ENCODE assay signal across 9 mouse cellular contexts in the genomic region with DNA sequence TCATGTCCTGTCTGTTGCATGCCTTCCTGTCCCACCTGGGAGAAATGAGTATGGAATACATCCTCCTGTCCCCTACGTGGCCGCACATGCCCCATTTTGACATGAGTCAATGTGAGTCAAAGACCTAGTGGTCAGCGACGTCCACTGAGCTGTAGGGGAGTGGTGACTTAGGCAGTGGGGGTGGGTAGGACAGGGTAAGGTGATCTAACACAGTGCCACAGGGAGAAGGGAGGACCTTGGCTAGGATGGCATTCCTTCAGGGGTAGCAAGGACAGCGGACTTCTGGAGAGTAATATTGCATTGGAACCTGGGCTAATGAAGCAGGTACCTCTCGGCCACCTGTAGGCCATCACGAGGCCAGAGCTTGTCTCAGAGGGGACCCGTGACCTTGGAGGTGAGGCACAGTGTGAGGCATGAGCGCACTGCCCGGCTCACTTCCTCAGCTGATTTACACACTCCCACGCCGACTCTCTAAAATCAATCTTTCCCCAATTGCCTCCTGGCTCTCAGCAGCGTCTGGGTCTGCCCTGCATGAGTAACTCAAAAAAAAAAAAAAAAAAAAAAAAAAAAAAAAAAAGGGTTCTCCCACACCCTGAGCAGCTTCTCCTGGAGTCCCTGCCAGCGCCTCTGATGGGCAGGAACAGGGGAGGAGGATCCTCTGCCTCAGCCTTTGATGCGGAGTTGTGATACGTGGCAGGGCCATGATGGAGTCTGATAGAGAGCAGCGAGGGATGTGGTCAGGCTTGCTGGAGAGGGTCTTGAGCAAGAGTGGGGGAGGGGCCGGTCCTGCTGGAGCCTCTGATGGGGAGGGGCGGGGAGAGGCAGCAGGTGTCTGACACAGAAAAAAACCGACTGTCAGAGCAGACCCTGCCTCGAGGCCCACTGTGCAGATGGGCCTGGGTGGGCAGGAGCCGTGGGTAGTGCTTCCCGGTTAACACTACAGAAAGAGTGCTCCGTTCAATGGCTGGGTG. TPM values are rescaled to one million over a fixed set of nuclear protein-coding genes. Genes with fewer than 3 reads are reported as not detected.
DNase-seq lines count a peak whose midpoint lies in the region; ATAC-seq lines count a peak whose summit lies in the region.
"Had no signal": no experiment of that assay in that cellular context is flagged by ENCODE, and none has a peak within 500 bp of the region (broad histone marks: within the 10 kb centered on the region; RNA-seq: fewer than 3 reads in every experiment).

No protein-coding gene starts in this region.

- 33% methylated on average over 24 of the region's 24 CpGs for WGBS in heart, embryonic 11.5 days (ENCODE audit: insufficient replicate concordance)
- WGBS in kidney, embryonic 16.5 days = 17% methylated on average over 24 of the region's 24 CpGs
- WGBS in neural tube, embryonic 12.5 days = 29% methylated on average over 24 of the region's 24 CpGs

- no peaks in the 10 kb centered on the region; the same call in 1 of the 2 replicates for H3K27me3 ChIP-seq in heart, embryonic 11.5 days (ENCODE audit: control insufficient read depth, insufficient read depth, low read length)
- H3K27me3 ChIP-seq in kidney, embryonic 16.5 days (ENCODE audit: insufficient read depth, low read length) = 0 out of 2 replicates have a peak, but pooled peaks cover 4% of the 10 kb centered on the region
- H3K27me3 ChIP-seq in neural tube, embryonic 12.5 days (replicated peaks) = no peaks in the 10 kb centered on the region

- H3K36me3 ChIP-seq in heart, embryonic 11.5 days (ENCODE audit: control insufficient read depth, insufficient read depth, low read length) = no peaks in the 10 kb centered on the region
- no peaks in the 10 kb centered on the region for H3K36me3 ChIP-seq in kidney, embryonic 16.5 days (ENCODE audit: insufficient read depth, low read length)
- no peaks in the 10 kb centered on the region for H3K36me3 ChIP-seq in neural tube, embryonic 12.5 days
- H3K36me3 ChIP-seq: embryonic facial prominence, embryonic 13.5 days had no signal

- H3K9ac ChIP-seq in heart, embryonic 11.5 days (ENCODE audit: low read depth, low read length) = no peak overlapping the region
- no peak overlapping the region for H3K9ac ChIP-seq in kidney, embryonic 16.5 days (replicated peaks; ENCODE audit: low read length)
- H3K9ac ChIP-seq in neural tube, embryonic 12.5 days = no peak overlapping the region
- H3K9ac ChIP-seq: embryonic facial prominence, embryonic 13.5 days had no signal

- ATAC-seq in heart, embryonic 11.5 days (replicated peaks; ENCODE audit: insufficient number of reproducible peaks, low FRiP score, low TSS enrichment) = no peak
- ATAC-seq in kidney, embryonic 16.5 days (ENCODE audit: low FRiP score, low TSS enrichment) = peak; percentile 73
- 0 out of 2 replicates have a peak, but pooled peaks have one; percentile 30 for ATAC-seq in neural tube, embryonic 12.5 days (ENCODE audit: low FRiP score, low read depth)

- H3K9me3 ChIP-seq in heart, embryonic 11.5 days (replicated peaks; ENCODE audit: control insufficient read depth, low read length) = no peaks in the 10 kb centered on the region
- H3K9me3 ChIP-seq in kidney, embryonic 16.5 days (ENCODE audit: low read length) = no peaks in the 10 kb centered on the region; the same call in 1 of the 2 replicates
- no peaks in the 10 kb centered on the region for H3K9me3 ChIP-seq in neural tube, embryonic 12.5 days
- H3K9me3 ChIP-seq: embryonic facial prominence, embryonic 13.5 days had no signal

- H3K27ac ChIP-seq in heart, embryonic 11.5 days (ENCODE audit: low read depth, low read length) = no peak overlapping the region
- peak overlapping the region; percentile 58 for H3K27ac ChIP-seq in kidney, embryonic 16.5 days (ENCODE audit: low read length)
- no peak overlapping the region for H3K27ac ChIP-seq in neural tube, embryonic 12.5 days
- H3K27ac ChIP-seq: embryonic facial prominence, embryonic 13.5 days had no signal

- H3K4me2 ChIP-seq in heart, embryonic 11.5 days = peak overlapping the region; percentile 6
- peak overlapping the region; percentile 24; the same call in 1 of the 2 replicates for H3K4me2 ChIP-seq in kidney, embryonic 16.5 days (replicated peaks; ENCODE audit: low read depth, low read length)
- H3K4me2 ChIP-seq in neural tube, embryonic 12.5 days (replicated peaks) = peak overlapping the region; percentile 31; the same call in 1 of the 2 replicates
- H3K4me2 ChIP-seq: embryonic facial prominence, embryonic 13.5 days had no signal

- DNase-seq in heart, adult 18-20 months = no peak
- DNase-seq in R1 (ENCODE audit: low read depth, low spot score) = peak; percentile 36
- no peak for DNase-seq in gastrocnemius, postnatal 10 days
- DNase-seq in yolk sac, embryonic 10.5 days (ENCODE audit: low spot score) = no peak
- no peak for DNase-seq in cerebellum, postnatal 25 days

- H3K4me3 ChIP-seq in heart, embryonic 11.5 days (ENCODE audit: low read depth, low read length) = no peak overlapping the region
- H3K4me3 ChIP-seq in kidney, embryonic 16.5 days (ENCODE audit: low read length) = no peak overlapping the region
- H3K4me3 ChIP-seq in neural tube, embryonic 12.5 days = no peak overlapping the region
- H3K4me3 ChIP-seq: embryonic facial prominence, embryonic 13.5 days had no signal

- peaks cover 5% of the 10 kb centered on the region for H3K4me1 ChIP-seq in heart, embryonic 11.5 days (ENCODE audit: control insufficient read depth, insufficient read depth, low read length)
- H3K4me1 ChIP-seq in kidney, embryonic 16.5 days (ENCODE audit: insufficient read depth, low read length) = peaks cover 18% of the 10 kb centered on the region
- peaks cover 21% of the 10 kb centered on the region for H3K4me1 ChIP-seq in neural tube, embryonic 12.5 days

RNA-seq across cellular contexts. Expression of a gene that starts 1.8 kb away (rescaled TPM):
- 53.9 and 54.0 TPM in 2 replicates for polyA plus RNA-seq in heart, embryonic 11.5 days (2014; fragmentation: Nextera tagmentation; extraction: Ambion mirVana)
- total RNA-seq in heart, adult 18-20 months (2021) = 10 to 100 TPM; 28.0 to 34.4 TPM
- polyA plus RNA-seq in kidney, embryonic 16.5 days (2015; fragmentation: Nextera tagmentation; extraction: Ambion mirVana) = 134 and 148 TPM in 2 replicates
- polyA plus RNA-seq in neural tube, embryonic 12.5 days (2016; fragmentation: Nextera tagmentation; extraction: Ambion mirVana) = 60.5 and 67.1 TPM in 2 replicates
- 10 to 100 TPM; 28.7 to 29.8 TPM for total RNA-seq in gastrocnemius, postnatal 10 days (2021)
